Mouse (Mus musculus): Measurements from ENCODE around the gene Iqgap2. TPM values are rescaled to one million over a fixed set of nuclear protein-coding genes. Genes with fewer than 3 reads are reported as not detected.

Gene Iqgap2
- polyA plus RNA-seq, 1 experiment from 2014 or later = 4.0 TPM

- Histone ChIP-seq H3K27ac (ENCODE audit: low read length) (no peak overlapping the region), H3K4me2 (ENCODE audit: low read length) (no peak overlapping the region), H3K9ac (replicated peaks; ENCODE audit: low read depth, low read length) (no peak overlapping the region), H3K4me1 (replicated peaks; ENCODE audit: control insufficient read depth, insufficient read depth, low read length) (no peaks in the 10 kb centered on the region; the same call in 1 of the 2 replicates), H3K9me3 (ENCODE audit: control insufficient read depth, low read length) (peaks cover 6% of the 10 kb centered on the region; the same call in 1 of the 2 replicates), H3K4me3 (replicated peaks; ENCODE audit: low read length) (no peak overlapping the region), H3K36me3 (ENCODE audit: control insufficient read depth, insufficient read depth) (peaks cover 18% of the 10 kb centered on the region), H3K27me3 (replicated peaks; ENCODE audit: control insufficient read depth, insufficient read depth, low read length) (no peaks in the 10 kb centered on the region)
- 97% methylated on average over 8 of the region's 8 CpGs for WGBS
- ATAC-seq = no peak
These were observed 284.7 kb downstream of the Iqgap2 start for GRCm38 (mm10) chr13:95607019-95607418.

GRCm38 (mm10) chr13:95604288-95604687 is 287.4 kb downstream of the Iqgap2 start:
- no peak for ATAC-seq
- Histone ChIP-seq H3K4me3 (replicated peaks; ENCODE audit: low read length) (no peak overlapping the region), H3K27me3 (replicated peaks; ENCODE audit: control insufficient read depth, insufficient read depth, low read length) (no peaks in the 10 kb centered on the region), H3K9me3 (ENCODE audit: control insufficient read depth, low read length) (peaks cover 6% of the 10 kb centered on the region; the same call in 1 of the 2 replicates), H3K36me3 (ENCODE audit: control insufficient read depth, insufficient read depth) (peaks cover 21% of the 10 kb centered on the region), H3K27ac (ENCODE audit: low read length) (no peak overlapping the region), H3K4me1 (replicated peaks; ENCODE audit: control insufficient read depth, insufficient read depth, low read length) (no peaks in the 10 kb centered on the region), H3K4me2 (ENCODE audit: low read length) (no peak overlapping the region), H3K9ac (replicated peaks; ENCODE audit: low read depth, low read length) (no peak overlapping the region)
- WGBS = 97% methylated on average over 25 of the region's 25 CpGs

- H3K4me2 ChIP-seq (ENCODE audit: low read length) = no peak overlapping the region
- WGBS = 75% methylated on average over 3 of the region's 3 CpGs
- no peak for ATAC-seq
These were observed 291.8 kb downstream of the Iqgap2 start for GRCm38 (mm10) chr13:95599833-95600359.

GRCm38 (mm10) chr13:95598232-95598920 is 293.3 kb downstream of the Iqgap2 start:
- no peaks in the 10 kb centered on the region for H3K9me3 ChIP-seq (ENCODE audit: control insufficient read depth, low read length)
- no peak overlapping the region for H3K4me3 ChIP-seq (replicated peaks; ENCODE audit: low read length)
- 81% methylated on average over 18 of the region's 18 CpGs for WGBS

More at GRCm38 (mm10) chr13:95599833-95600359, 291.8 kb downstream of the Iqgap2 start:
- Histone ChIP-seq H3K27ac (ENCODE audit: low read length) (no peak overlapping the region), H3K9me3 (ENCODE audit: control insufficient read depth, low read length) (no peaks in the 10 kb centered on the region), H3K4me1 (replicated peaks; ENCODE audit: control insufficient read depth, insufficient read depth, low read length) (no peaks in the 10 kb centered on the region), H3K9ac (replicated peaks; ENCODE audit: low read depth, low read length) (no peak overlapping the region), H3K36me3 (ENCODE audit: control insufficient read depth, insufficient read depth) (peaks cover 21% of the 10 kb centered on the region), H3K27me3 (replicated peaks; ENCODE audit: control insufficient read depth, insufficient read depth, low read length) (no peaks in the 10 kb centered on the region), H3K4me3 (replicated peaks; ENCODE audit: low read length) (no peak overlapping the region)

GRCm38 (mm10) chr13:95597578-95597977 is 294.1 kb downstream of the Iqgap2 start:
- 92% methylated on average over 10 of the region's 10 CpGs for WGBS
- Histone ChIP-seq H3K4me2 (ENCODE audit: low read length) (no peak overlapping the region), H3K9ac (replicated peaks; ENCODE audit: low read depth, low read length) (no peak overlapping the region), H3K9me3 (ENCODE audit: control insufficient read depth, low read length) (no peaks in the 10 kb centered on the region), H3K27ac (ENCODE audit: low read length) (no peak overlapping the region), H3K4me1 (replicated peaks; ENCODE audit: control insufficient read depth, insufficient read depth, low read length) (no peaks in the 10 kb centered on the region), H3K27me3 (replicated peaks; ENCODE audit: control insufficient read depth, insufficient read depth, low read length) (no peaks in the 10 kb centered on the region), H3K4me3 (replicated peaks; ENCODE audit: low read length) (no peak overlapping the region), H3K36me3 (ENCODE audit: control insufficient read depth, insufficient read depth) (peaks cover 6% of the 10 kb centered on the region)
- no peak for ATAC-seq

More at GRCm38 (mm10) chr13:95598232-95598920, 293.3 kb downstream of the Iqgap2 start:
- H3K27me3 ChIP-seq (replicated peaks; ENCODE audit: control insufficient read depth, insufficient read depth, low read length) = no peaks in the 10 kb centered on the region
- H3K9ac ChIP-seq (replicated peaks; ENCODE audit: low read depth, low read length) = no peak overlapping the region
- H3K4me2 ChIP-seq (ENCODE audit: low read length) = no peak overlapping the region
- H3K4me1 ChIP-seq (replicated peaks; ENCODE audit: control insufficient read depth, insufficient read depth, low read length) = no peaks in the 10 kb centered on the region
- H3K36me3 ChIP-seq (ENCODE audit: control insufficient read depth, insufficient read depth) = peaks cover 8% of the 10 kb centered on the region
- no peak for ATAC-seq
- no peak overlapping the region for H3K27ac ChIP-seq (ENCODE audit: low read length)

- Histone ChIP-seq H3K36me3 (ENCODE audit: control insufficient read depth, insufficient read depth) (peaks cover 3% of the 10 kb centered on the region), H3K27me3 (replicated peaks; ENCODE audit: control insufficient read depth, insufficient read depth, low read length) (no peaks in the 10 kb centered on the region), H3K27ac (ENCODE audit: low read length) (no peak overlapping the region), H3K9ac (replicated peaks; ENCODE audit: low read depth, low read length) (no peak overlapping the region), H3K4me1 (replicated peaks; ENCODE audit: control insufficient read depth, insufficient read depth, low read length) (no peaks in the 10 kb centered on the region), H3K4me3 (replicated peaks; ENCODE audit: low read length) (no peak overlapping the region), H3K4me2 (ENCODE audit: low read length) (no peak overlapping the region), H3K9me3 (ENCODE audit: control insufficient read depth, low read length) (no peaks in the 10 kb centered on the region)
- 70% methylated on average over 7 of the region's 7 CpGs for WGBS
- ATAC-seq = no peak
These were observed 295.0 kb downstream of the Iqgap2 start for GRCm38 (mm10) chr13:95596689-95597088.

- 72% methylated on average over 5 of the region's 5 CpGs for WGBS
- Histone ChIP-seq H3K4me1 (replicated peaks; ENCODE audit: control insufficient read depth, insufficient read depth, low read length) (no peaks in the 10 kb centered on the region), H3K27ac (ENCODE audit: low read length) (no peak overlapping the region), H3K4me3 (replicated peaks; ENCODE audit: low read length) (no peak overlapping the region), H3K9me3 (ENCODE audit: control insufficient read depth, low read length) (no peaks in the 10 kb centered on the region), H3K4me2 (ENCODE audit: low read length) (no peak overlapping the region), H3K27me3 (replicated peaks; ENCODE audit: control insufficient read depth, insufficient read depth, low read length) (no peaks in the 10 kb centered on the region), H3K9ac (replicated peaks; ENCODE audit: low read depth, low read length) (no peak overlapping the region), H3K36me3 (ENCODE audit: control insufficient read depth, insufficient read depth) (no peaks in the 10 kb centered on the region; the same call in 1 of the 2 replicates)
- no peak for ATAC-seq
These were observed 295.8 kb downstream of the Iqgap2 start for GRCm38 (mm10) chr13:95595921-95596320.

- no peak for ATAC-seq
- Histone ChIP-seq H3K4me2 (ENCODE audit: low read length) (no peak overlapping the region), H3K9me3 (ENCODE audit: control insufficient read depth, low read length) (no peaks in the 10 kb centered on the region), H3K27ac (ENCODE audit: low read length) (no peak overlapping the region), H3K36me3 (ENCODE audit: control insufficient read depth, insufficient read depth) (no peaks in the 10 kb centered on the region), H3K9ac (replicated peaks; ENCODE audit: low read depth, low read length) (no peak overlapping the region), H3K4me1 (replicated peaks; ENCODE audit: control insufficient read depth, insufficient read depth, low read length) (no peaks in the 10 kb centered on the region), H3K4me3 (replicated peaks; ENCODE audit: low read length) (no peak overlapping the region), H3K27me3 (replicated peaks; ENCODE audit: control insufficient read depth, insufficient read depth, low read length) (no peaks in the 10 kb centered on the region)
- 93% methylated on average over 7 of the region's 7 CpGs for WGBS
These were observed 296.3 kb downstream of the Iqgap2 start for GRCm38 (mm10) chr13:95595411-95595810.

- Histone ChIP-seq H3K4me3 (replicated peaks; ENCODE audit: low read length) (no peak overlapping the region), H3K9me3 (ENCODE audit: control insufficient read depth, low read length) (no peaks in the 10 kb centered on the region), H3K4me2 (ENCODE audit: low read length) (no peak overlapping the region), H3K9ac (replicated peaks; ENCODE audit: low read depth, low read length) (no peak overlapping the region), H3K4me1 (replicated peaks; ENCODE audit: control insufficient read depth, insufficient read depth, low read length) (no peaks in the 10 kb centered on the region), H3K36me3 (ENCODE audit: control insufficient read depth, insufficient read depth) (no peaks in the 10 kb centered on the region), H3K27ac (ENCODE audit: low read length) (no peak overlapping the region), H3K27me3 (replicated peaks; ENCODE audit: control insufficient read depth, insufficient read depth, low read length) (no peaks in the 10 kb centered on the region)
- WGBS = 88% methylated on average over 10 of the region's 10 CpGs
- no peak for ATAC-seq
These were observed 298.9 kb downstream of the Iqgap2 start for GRCm38 (mm10) chr13:95592860-95593259.
